Mouse (Mus musculus) liver, postnatal 0 days (tissue): Measurements from ENCODE around the gene Polrmt.

Source experiments
- CTCF ChIP-seq: sonication (generic); IDR thresholded peaks from 2 replicates; pipeline ENCODE4 v1.5.1; 2016; ENCODE audit warnings: antibody characterized with exemption, low read depth
- EP300 ChIP-seq: IDR thresholded peaks from 2 replicates; pipeline ENCODE4 v1.6.1; 2016; ENCODE audit warnings: antibody characterized with exemption, low read depth, mild to moderate bottlenecking

DNA sequence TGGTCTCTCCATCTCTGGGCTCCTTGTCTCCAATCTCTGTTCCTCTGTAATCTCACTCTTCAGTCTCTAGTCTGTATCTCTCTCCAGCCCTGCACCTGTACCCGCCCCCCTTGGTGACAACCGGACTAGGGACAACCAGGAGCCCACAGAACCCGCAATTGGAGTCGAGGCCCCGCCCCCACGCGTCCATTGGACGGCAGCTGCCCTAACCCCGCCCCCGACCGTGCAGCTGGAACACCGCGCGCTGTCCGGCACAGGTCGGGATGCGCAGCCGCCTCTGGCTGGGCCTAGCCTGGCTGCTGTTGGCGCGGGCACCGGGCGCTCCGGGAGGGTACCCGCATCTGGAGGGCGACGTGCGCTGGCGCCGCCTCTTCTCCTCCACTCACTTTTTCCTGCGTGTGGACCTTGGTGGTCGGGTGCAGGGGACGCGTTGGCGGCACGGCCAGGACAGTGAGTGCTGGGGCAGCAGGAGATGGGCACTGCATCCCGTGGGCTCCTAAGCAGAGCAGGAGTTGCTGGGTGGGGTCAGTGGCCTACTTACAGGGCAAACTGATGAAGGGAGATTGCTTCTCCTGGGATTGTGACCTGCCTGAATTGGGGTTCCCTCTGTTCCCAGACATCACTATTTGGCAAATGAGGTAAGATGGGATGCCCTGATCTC, 8.6 kb upstream of the Polrmt start, which contains the start of gene Fgf22:
- TF ChIP-seq CTCF (no peak), EP300 (no peak)
